Mouse (Mus musculus) frontal cortex, postnatal 14 days (tissue): ENCODE measurements around the gene Pkdrej.
A peak's percentile ranks its signal among the peaks of the same experiment; 100 is the strongest.
"Not testable (repeated sequence)": the region's sequence is repeated elsewhere in the genome, so short reads cannot be mapped to it uniquely, and the experiment has no call there.

Experiments used
- DNase-seq, 2 experiments: peaks; one replicate each; pipeline ENCODE4 v3.0.0; 2022; ENCODE audit warnings: low spot score in 2 of 2

The Pkdrej gene

DNA sequence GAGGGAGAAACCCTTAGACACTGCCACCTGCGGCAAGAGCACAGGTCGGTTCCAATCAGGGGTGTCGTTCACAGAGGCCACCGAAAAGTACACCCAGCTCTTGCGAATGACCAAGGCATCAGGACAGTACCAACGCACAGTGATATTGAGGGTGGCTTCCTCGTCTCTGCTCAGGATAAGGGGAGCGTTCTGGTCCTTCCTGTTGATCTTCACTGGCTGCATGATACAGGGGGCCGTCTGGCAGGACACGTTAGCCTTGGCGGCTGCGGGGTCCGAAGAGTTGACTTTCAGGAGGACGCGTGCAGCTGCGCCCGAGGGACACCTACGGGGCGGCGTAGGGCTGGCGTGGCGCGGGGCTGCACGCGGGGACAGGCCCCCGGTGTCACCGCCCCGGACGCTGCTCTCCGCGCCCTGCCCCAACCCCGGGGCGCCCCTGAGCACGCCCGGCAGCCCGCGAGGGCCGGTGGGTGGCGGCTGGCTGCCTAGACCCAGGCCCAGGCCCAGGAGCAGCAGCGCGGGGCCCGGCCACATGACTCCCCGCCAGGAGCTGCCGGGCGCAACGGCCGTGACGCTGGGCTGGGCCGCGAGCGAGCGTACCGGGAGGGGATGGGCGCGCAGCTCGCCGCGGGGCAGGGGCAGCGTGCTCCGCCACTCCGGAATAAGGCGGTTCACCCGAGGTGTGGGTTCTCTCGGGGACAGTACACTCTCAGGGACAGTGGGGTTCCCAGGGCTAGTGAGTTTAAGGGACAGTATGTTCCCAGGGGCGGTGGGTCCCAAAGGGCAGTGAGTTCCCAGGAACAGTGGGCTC is at the start of gene Pkdrej:
TSS of gene Pkdrej (minus strand) at position 532 of the 808 bp plus-strand sequence.
- no peak for DNase-seq

DNA sequence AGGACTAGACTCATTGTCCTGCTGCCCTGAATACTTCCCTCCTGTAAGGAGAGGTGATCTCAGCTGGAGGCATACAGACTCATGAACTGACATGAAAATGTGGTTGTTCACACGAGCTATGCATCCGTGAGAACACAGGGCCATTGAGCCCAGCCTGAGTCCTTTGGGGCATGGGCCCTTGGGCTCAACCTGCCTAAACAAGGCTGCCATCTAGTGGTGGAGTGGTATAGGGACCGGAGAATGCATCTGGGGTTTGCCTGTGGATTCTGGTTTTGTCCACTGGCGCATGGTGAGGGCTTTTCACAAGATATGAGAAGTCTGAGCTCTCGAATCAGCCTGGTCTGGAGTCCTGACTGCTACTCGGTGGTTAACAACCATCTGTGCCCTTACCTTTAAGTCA is 46.2 kb upstream of the Pkdrej start:
- peak; percentile 41 to 68 for DNase-seq

DNA sequence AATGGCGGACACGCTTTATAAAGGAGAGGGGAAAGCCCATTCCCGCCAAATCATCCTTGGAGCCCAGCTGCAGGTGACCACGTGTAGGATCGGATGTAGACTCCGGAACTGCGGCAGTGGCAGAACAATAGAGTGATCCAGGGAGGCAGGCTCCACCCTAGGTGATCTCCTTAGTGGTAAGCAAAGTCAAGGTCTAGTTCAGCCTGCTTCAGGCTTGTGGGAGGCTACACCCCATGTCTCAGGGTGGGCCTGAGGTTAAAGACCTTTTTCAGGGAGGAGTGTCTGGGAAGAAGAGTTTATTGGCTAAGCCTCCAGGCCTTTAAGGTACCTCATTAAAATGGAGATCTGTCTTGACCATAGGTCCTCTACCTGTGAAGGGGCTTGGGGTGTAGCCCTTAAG is 44.4 kb upstream of the Pkdrej start:
- not testable (repeated sequence) for DNase-seq

DNA sequence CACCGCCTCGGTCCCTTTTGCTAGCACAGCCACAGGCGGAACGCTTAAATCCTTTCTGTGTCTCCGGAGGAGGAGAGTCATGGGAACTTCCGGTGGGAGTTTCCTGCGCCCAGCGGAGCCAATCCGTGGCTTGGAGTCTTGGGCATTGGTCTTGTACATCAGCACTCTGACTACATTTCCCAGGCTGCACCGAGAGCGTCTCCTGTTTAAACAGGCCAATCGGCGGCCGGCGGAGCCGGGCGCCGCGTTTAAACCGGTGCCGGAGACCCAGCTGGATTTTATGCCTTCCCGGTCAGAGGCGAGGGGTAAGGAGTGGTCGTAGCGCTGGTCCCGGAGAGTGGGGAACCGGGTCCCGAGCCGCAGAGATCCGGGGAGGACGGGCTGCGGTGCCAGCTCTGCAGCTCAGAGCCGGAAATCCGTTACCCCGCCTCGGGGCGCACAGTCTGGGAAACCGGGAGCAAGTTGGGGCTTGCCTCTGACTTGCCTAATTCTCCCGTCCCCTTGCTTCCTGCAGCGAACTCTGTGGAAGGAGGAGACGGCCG is 38.0 kb upstream of the Pkdrej start, which contains the start of gene Gtse1:
TSS of gene Gtse1 (plus strand) at position 256 of the 542 bp plus-strand sequence.
- DNase-seq: peak; percentile 93 to 94

DNA sequence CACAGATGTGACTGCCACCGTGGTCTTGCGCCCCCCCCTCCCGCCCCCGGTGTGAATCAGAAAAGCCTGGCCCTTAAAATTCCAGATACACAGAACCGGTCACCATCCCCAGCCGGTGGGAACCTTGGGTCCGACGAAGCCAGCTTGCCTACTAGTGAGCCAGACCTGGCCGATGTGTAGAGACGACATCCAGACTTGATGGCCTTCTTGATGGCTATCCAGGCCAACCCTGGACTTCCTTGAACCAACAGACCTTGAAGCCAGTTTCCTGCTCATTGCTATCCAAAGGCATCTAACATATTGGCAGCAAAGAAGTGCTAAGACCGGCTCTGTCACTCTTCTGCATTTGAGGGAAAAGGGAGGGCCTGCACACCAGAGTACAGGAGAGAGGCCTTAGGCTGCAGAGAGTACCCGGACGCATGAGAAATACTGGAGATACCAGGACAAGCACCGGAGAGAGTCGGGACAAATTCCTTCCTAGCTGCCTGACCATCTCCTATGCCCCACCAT is 37.5 kb upstream of the Pkdrej start:
- no peak for DNase-seq

DNA sequence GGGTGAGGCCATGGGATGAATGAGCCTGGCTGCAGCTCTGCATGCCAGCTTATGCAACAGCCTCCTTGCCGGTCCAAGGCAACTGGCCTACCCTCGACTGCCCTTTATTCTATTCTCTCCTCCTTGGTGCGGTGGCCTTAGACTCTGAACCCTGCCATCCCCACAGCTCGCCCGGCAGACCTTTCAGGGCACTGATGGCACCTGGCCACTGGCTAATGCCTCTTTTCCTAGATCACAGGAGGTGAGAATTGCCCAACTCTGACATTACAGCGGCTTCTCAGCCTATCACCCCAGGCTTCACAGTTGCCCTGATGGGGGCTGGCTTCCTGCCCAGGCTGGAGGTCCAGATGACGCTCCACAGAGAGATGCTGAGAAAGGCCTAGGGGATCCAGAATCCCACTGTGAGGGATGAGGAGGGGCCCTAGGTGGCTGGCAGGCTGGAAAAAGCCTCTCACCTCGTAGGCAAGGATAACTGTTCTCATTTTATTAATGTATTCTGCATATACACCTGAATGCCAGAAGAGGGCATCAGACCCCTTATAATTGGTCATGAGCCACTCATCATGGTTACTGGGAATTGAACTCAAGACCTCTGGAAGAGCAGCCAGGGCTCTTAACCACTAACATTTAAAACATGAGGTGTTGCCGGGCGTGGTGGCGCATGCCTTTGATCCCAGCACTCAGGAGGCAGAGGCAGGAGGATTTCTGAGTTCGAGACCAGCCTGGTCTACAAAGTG is 30.3 kb upstream of the Pkdrej start:
- DNase-seq: no peak

DNA sequence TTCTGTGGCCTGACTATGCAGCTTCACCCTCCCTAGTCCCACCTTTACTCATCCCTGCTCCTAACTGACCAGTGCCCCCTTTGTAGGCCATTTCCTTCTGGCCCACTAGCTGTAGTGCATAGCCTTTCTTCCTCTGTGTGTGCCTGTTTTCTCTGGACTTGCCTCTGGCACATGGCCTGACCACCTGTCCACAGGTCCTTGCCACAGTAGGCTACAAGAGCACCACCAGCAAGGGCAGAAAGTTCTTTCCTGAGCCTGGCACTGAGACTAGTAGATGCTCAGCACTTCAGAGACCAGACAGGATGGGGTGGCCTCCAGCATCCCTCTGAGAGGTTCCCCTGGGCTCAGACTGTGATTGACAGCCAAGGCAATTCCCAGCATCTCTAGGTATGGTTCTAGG is 23.5 kb upstream of the Pkdrej start:
- no peak for DNase-seq

DNA sequence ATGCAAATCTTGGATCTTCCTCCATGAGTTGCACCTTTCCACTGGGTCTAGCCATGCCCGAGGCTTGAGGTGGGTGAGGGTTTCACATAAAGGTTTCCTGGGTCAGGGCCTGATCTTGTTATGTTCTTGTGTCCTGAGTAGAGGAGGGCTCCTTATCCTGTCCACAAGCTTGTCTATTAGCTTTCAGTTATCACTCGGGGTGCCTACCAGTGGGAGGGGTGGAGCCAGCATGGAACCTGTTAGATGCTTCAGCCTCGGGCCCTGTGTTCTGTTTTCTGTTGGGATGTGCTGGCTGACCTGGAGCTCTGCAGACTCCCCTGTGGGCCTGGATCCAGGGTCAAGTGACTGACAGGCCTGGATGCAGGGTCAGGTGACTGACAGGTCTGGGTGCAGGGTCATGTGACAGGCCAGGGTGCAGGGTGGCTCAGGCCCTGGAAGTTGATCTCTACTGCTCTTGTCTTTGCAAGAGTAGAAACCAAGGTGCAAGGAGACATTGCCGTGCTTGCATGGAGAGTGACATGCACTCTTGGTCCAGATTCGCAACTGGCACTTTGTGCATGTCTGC is 20.3 kb upstream of the Pkdrej start:
- DNase-seq: no peak

DNA sequence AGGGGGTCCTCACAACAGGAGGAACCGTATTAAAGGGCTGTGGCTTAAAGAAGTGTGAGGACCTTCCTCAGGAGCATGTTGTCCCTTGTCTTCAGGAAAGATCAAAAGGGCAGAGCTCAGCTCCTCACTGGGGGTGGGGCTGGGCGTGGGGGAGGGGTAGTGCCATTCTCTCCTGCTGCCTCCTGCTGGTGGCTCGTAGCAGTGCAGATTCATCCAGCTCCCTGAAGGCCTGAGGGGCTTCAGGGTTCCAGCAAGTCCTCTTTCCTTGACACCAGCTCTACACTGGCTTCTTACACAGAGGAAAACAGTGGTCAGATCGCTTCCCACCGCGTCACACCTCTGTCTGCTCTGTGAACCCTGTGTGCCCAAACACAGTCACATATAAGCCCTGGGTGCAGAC is 19.4 kb upstream of the Pkdrej start:
- DNase-seq: no peak

DNA sequence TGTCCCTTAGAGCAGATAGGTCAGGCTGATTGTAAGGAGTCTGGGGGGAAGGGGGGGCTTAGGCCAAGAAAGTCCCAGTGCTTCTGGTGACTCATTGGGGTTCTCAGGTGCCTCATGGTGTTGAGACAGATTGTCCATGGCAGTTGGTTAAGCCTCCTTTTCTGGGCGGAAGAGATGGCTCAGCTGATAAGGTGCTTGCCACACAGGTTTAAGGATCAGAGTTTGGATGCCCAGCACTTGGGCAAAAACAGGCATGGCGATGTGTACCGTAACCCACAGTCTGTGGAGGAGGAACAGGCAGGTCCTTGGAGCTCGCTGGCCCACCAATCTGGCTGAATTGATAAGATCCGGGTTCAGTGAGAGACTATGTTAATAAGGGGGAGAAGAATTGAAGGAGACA is 15.4 kb upstream of the Pkdrej start:
- no peak for DNase-seq

DNA sequence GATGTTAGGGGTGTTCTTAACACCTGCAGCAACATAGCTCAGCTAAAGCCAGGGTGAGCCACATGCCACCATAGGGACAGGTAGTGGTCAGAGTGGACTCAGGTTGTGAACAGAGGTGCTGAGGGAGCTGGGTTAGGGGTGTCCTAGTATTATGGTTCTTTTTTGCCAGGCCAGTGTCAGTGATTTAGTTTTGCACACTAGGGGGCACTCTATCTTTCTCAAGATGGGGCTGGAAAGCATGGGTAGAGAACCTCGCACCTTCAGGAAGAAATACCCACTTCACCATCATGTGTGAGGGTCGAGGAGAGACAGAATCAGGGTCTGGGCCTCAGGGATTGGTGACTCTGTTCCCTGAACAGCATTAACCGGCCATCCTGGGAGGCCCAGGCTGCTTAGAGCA is 13.8 kb upstream of the Pkdrej start:
- DNase-seq: no peak

DNA sequence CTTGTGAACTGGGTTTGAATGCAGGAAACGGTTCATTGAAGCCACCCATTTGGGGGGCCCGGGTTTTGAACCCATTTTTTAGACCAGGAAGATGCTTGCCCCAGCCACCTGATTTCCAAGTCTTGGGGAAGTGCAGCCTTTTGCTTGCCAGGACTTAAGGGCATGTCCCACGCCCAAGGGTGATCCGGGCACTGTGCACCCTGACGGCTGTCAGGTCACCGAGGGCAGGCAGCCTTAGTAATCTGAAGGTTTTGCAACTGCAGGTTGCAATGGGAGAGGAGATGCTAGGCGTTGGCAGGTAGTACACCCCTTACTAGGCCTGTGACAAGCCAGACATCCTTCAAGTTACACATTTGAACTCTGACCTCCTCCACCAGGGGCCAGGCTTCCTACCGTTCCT is 11.1 kb upstream of the Pkdrej start:
- no peak for DNase-seq

DNA sequence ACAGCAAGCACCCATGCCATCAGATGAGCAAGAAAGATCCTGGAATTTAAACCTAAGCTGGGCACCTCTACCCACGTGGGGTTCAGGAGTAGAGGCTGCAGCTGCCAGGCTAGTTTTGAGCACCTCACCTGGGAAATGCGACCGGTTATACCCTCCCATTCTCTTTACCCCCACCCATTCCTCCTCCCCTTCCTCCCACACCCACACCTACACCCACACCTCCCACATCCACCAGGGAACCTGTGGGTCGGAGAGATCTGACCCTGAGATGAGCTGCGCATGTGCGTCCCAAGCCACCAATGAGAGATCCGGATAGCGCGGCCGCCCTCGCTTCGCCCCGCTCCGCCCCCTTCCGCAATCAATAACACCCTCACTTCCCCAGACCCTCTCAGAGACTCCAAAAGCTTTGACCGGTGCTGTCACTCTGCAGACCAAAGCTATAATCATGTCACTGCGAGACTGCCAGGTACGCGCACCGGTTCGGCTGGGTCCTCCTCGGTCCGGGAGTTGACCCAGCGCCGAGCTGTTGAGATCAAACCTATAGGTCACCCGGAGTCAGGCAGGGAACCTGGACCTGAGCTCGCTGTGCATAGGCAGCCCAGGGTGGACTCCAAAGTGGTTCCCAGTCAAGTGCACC is 10.5 kb upstream of the Pkdrej start, which contains the start of gene Ttc38:
TSS of gene Ttc38 (plus strand) at position 353 of the 637 bp plus-strand sequence.
- DNase-seq: peak; percentile 65 to 75

DNA sequence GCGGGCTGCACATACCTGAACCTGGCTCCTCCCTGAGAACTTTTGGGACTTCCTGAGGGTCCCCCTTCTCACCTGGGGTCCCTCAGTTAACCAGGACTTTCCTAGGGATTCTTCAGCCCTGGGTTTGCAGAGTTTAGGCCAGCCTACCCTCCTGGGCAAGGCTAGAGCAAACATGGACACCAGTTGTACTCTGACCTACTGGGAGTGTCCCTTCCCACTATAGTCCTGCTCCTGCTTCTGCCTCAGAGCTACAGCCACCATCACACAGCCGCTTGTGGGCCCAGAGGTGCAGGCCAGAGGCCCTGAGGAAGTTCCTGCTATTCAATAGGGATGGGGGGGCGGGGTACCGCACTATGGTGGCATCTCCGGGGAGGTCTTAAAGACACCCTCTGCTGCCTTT is 7.9 kb upstream of the Pkdrej start:
- DNase-seq: no peak

DNA sequence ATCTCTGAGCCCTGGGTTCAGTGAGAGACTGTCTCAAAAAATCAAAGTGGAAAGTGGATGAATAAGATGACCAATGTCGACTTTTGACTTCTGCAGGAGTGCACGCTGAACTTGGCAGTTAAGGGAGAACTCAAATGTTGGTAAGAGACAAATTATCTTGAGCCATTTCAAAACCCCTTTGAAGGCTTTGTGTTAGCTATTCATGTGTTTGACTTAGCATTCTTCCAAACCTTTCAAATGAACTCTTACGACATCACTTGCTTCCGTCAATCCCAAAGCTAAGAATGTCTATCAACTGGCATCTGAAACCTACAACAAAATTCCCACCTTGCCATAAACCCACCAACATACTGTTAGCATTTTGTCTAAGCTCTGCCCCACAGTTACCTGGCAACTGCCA is 6.5 kb upstream of the Pkdrej start:
- DNase-seq: no peak

DNA sequence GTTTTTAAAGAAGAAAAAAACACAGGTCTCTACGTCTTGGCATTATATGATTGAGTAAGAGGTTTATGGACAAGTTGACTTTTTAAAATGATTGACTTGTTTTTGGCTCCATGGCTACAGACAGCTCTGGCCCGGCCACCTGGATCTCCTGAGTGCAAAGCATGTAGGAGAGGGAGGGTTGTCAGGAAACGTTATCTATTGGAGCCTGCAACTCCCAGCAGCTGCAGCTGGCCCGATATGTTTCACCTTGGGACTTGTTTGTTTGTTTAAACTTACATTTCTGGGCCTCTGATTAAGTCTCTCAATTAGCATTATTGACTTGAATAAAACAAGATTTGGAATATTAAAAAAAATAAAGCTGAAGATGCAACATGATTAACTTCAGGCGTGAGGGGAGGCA is 5.1 kb upstream of the Pkdrej start:
- no peak for DNase-seq

DNA sequence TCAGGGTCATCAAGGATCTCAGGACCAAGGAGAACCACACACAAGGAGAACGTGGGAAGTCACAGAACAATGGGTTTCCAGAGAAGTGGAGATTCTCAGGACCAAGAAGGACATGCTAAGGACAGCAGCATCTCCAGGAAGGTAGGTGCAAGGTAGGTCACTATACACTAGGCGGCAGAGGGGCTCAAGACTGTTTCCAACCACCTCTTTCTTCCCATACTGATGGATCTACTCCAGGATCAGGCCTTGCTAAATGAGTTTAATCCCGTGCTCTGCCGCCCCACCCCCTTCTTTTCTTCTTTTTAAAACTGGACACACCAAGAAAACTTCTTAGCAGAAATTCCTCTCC is 451 bp upstream of the Pkdrej start:
- DNase-seq: no peak

DNA sequence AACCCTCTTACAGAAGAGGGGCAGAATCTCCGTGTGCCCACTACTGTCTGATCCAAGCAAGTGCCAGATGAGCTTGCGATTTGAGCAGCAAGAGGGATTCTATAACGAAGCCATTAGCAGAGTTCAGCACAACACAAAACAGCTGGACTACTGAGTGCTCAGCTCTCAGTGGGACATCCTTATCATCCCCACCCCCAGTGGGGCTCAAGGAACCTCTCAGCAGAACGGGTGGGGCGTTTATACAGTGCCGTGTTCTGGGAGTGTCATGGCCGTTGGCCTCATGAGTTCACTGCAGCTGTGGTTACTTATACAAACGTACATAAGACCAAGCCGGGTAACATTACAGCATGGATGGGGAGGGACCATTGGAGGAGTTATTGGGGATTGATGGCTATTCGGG is 8.1 kb downstream of the Pkdrej start:
- DNase-seq: no peak

DNA sequence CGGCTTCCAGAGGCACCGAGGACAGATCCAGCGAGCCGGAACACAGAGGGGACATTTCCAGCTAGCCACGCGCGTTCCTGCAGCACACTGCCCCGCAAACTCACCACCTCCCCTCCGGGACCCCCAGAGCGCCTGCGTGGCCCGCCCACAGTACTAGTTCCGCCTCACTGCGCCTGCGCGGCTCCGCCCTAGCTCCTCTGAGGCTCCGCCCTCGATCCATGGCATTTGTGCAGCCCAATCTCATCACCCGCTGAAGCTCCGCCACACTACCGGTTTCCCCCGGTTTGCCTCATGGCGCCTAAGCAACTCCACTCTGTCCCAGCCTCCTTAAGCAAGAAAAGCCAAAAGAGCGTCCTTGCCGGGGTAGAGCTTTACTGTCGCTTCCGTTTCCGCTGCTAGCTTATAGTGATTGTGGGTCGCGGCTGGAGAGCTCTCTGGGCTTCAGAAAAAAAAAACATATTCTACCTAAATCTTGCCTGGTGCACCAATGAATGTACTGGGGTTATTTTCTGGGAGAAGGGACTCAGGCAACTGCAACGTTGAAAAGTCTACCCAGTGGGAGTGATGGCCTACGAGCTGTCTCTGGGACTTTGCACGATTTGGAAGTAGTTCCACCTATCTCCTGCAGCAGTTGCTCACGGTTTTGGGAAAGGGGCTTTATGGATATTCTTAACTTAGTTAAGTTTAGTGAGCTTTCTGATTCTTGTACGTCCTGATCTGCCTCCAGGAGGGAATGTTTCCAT is 9.8 kb downstream of the Pkdrej start, which contains the start of gene Cdpf1:
TSS of gene Cdpf1 (minus strand) at position 163 of the 743 bp plus-strand sequence.
- peak; percentile 97 to 99 for DNase-seq

DNA sequence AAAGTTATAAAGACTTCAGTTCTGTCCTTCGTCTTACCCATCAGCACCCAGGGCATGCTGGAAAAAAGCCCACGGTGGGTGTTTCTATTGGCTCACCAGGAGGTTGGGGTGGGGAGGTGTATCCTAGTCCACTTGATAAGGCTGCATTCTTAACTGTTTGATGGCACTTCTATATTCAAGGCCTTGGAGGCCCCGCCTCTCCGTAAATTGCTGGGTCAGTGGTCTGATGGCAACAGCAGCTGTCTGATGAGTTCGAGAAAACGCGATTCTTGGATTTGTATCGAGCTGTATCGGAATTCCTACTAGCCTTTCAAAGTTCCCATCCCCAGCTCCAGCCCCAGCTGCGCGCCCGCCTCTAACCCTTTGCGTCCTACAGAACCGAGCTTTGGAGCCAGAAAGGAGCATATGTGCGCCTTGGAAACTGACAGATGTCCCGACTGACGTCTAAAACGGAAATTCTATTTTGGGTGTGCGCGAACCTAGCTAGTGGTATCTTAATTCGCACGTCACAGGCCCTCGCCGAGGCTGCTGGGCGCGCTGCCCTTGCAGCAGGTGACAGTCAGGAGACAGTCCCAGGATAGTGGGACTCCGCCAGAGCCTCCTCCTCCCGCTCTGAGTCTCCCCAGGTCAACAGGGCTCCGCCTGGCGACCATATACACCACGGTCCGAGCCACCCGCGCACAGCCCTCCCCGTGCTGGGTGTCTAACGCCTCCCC is 10.6 kb downstream of the Pkdrej start:
- peak; percentile 67 to 76 for DNase-seq
